Mouse (Mus musculus): ENCODE results near the gene Kif16b.
"Not testable (repeated sequence)": the region's sequence is repeated elsewhere in the genome, so short reads cannot be mapped to it uniquely, and the experiment has no call there.

Kif16b gene

GRCm38 (mm10) chr2:142589403-142590283 is 311.7 kb downstream of the Kif16b start:
- DNase-seq (ENCODE audit: low spot score): no peak

GRCm38 (mm10) chr2:142585845-142586244 is 315.5 kb downstream of the Kif16b start:
- no peak for DNase-seq (ENCODE audit: low spot score)

- DNase-seq (ENCODE audit: low spot score): no peak
Measured at GRCm38 (mm10) chr2:142584851-142585737, 316.2 kb downstream of the Kif16b start.

- no peak for DNase-seq (ENCODE audit: low spot score)
Measured at GRCm38 (mm10) chr2:142580449-142580848, 320.9 kb downstream of the Kif16b start.

GRCm38 (mm10) chr2:142577414-142577813 is 323.9 kb downstream of the Kif16b start:
- not testable (repeated sequence) for DNase-seq (ENCODE audit: low spot score)

GRCm38 (mm10) chr2:142569771-142570170 is 331.6 kb downstream of the Kif16b start:
- no peak for DNase-seq (ENCODE audit: low spot score)

Data from testis, postnatal 10 days (tissue).